Mouse (Mus musculus) stomach, embryonic 15.5 days (tissue): ENCODE data around the gene Pla1a. TPM values are rescaled to one million over a fixed set of nuclear protein-coding genes. Genes with fewer than 3 reads are reported as not detected.

Experiments
- ATAC-seq: fragments of 200-750 bp; cut with Nextera tagmentation; 2 replicates; pipeline ENCODE4 v1.8.0; 2017; ENCODE audit warnings: low read depth, moderate number of reproducible peaks, moderate TSS enrichment; ENCODE audit not compliant: insufficient read depth, low FRiP score
- H3K27ac ChIP-seq: fragments of 300-500 bp; sonication (generic); 2 replicates; pipeline ENCODE4 v1.5.1; 2015; ENCODE audit warnings: mild to moderate bottlenecking, inconsistent platforms
- H3K27me3 ChIP-seq: fragments of 300-500 bp; sonication (generic); replicated peaks from 2 replicates; pipeline ENCODE4 v1.6.1; 2015; ENCODE audit warnings: inconsistent platforms
- H3K36me3 ChIP-seq: fragments of 300-500 bp; sonication (generic); 2 replicates; pipeline ENCODE4 v1.6.1; 2015; ENCODE audit warnings: inconsistent platforms
- H3K4me1 ChIP-seq: fragments of 300-500 bp; sonication (generic); 2 replicates; pipeline ENCODE4 v1.6.1; 2015; ENCODE audit warnings: inconsistent platforms
- H3K4me2 ChIP-seq: fragments of 300-500 bp; sonication (generic); 2 replicates; pipeline ENCODE4 v1.6.1; 2015; ENCODE audit warnings: mild to moderate bottlenecking, inconsistent platforms
- H3K4me3 ChIP-seq: fragments of 300-500 bp; sonication (generic); replicated peaks from 2 replicates; pipeline ENCODE4 v1.5.1; 2015; ENCODE audit warnings: inconsistent platforms
- H3K9ac ChIP-seq: fragments of 300-500 bp; sonication (generic); 2 replicates; pipeline ENCODE4 v1.6.1; 2015; ENCODE audit warnings: inconsistent platforms
- H3K9me3 ChIP-seq: fragments of 300-500 bp; sonication (generic); 2 replicates; pipeline ENCODE4 v1.6.1; 2016; ENCODE audit warnings: inconsistent platforms
- WGBS: fragments of 180-500 bp; shearing (Covaris S2); methylation state at CpG from one replicate; pipeline ENCODE4 v1.1.7; 2015; 5-methylcytosine and 5-hydroxymethylcytosine counted together
- polyA plus RNA-seq: library from polyadenylated mRNA; unstranded; fragments of >200 nt; fragmentation: Nextera tagmentation; extraction: Ambion mirVana; gene quantifications from 2 replicates; pipeline ENCODE4 v1.2.1, GENCODE M21; 2015

Gene Pla1a
- polyA plus RNA-seq, 1 experiment from 2014 or later, result 3.2 TPM

DNA sequence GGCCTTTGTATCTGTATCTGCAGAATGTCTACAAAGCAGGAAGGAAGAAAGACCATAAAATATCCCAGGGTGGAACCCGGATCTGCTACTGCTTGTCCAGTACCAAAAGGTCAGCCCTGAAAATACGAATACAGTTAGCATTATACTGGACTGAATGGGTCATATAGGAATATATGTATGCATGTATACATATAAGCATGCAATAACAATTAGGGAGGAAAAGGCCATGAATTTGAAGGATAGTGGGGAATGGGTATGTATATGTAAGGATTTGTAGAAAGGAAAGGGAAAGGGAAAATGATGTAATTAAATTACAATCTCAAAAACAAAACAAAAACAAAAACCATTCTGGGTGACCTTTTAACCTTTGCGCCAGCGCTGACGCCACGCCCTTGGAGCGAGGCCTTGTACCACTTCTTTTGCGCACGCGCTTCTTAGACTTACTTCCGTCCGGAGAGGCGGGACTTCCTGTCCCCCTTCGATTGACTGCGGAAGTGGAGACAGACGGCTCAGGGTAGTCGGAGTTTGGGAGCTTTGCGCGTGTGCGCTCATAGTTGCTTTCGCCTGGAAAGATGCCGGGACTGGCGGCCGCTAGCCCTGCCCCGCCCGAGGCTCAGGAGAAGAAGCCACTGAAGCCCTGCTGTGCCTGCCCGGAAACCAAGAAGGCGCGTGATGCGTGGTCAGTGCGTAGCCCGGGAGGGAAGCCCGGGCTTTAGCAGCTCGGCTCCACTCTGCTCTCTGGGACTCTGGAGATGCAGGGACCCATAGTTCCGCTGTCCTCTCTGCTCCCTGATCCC lies 86.2 kb downstream of the Pla1a start, which contains the start of the genes Cox17 and Gm21987:
TSS of gene Cox17 (plus strand) at position 463 of the 797 bp plus-strand sequence.
TSS of gene Gm21987 (plus strand) at position 512 of the 797 bp plus-strand sequence.
- peak; percentile 96 for ATAC-seq
- Histone ChIP-seq H3K9me3 (no peaks in the 10 kb centered on the region), H3K27me3 (no peaks in the 10 kb centered on the region), H3K9ac (peak within 1 kb of the TSS; percentile 81), H3K4me3 (peak within 1 kb of the TSS; percentile 90), H3K27ac (peak within 1 kb of the TSS; percentile 95), H3K4me1 (peaks cover 10% of the 10 kb centered on the region), H3K4me2 (peak within 1 kb of the TSS; percentile 62), H3K36me3 (no peaks in the 10 kb centered on the region)
- 3% methylated on average over 35 of the region's 35 CpGs for whole genome bisulfite sequencing

Other genes starting within 250 kb of the Pla1a start
- 6.2 and 7.4 TPM in 2 replicates for gene Nr1i2, start 138.3 kb downstream of the Pla1a start, polyA plus RNA-seq
- gene Maats1, start 91.0 kb downstream of the Pla1a start, polyA plus RNA-seq, result 0.09 and 0.14 TPM in 2 replicates
- gene Cox17, start 86.2 kb downstream of the Pla1a start, polyA plus RNA-seq, result 181 and 190 TPM in 2 replicates
- gene Gm21987, start 86.1 kb downstream of the Pla1a start, polyA plus RNA-seq, result not detected in 2 replicates
- 9.9 and 13.7 TPM in 2 replicates for gene Popdc2, start 70.9 kb downstream of the Pla1a start, polyA plus RNA-seq
- gene Adprh, start 19.6 kb upstream of the Pla1a start, polyA plus RNA-seq, result 77.1 and 80.4 TPM in 2 replicates
- gene Cd80, start 22.4 kb upstream of the Pla1a start, polyA plus RNA-seq, result 0.36 and 0.55 TPM in 2 replicates
- gene Timmdc1, start 89.5 kb upstream of the Pla1a start, polyA plus RNA-seq, result 25.3 and 27.3 TPM in 2 replicates
- gene Poglut1, start 117.1 kb upstream of the Pla1a start, polyA plus RNA-seq, result 41.8 and 44.7 TPM in 2 replicates
- 90.8 and 103 TPM in 2 replicates for gene Tmem39a, start 125.6 kb upstream of the Pla1a start, polyA plus RNA-seq